Mouse (Mus musculus): ENCODE measurements around the gene Gpr35.

Gpr35 gene

DNA sequence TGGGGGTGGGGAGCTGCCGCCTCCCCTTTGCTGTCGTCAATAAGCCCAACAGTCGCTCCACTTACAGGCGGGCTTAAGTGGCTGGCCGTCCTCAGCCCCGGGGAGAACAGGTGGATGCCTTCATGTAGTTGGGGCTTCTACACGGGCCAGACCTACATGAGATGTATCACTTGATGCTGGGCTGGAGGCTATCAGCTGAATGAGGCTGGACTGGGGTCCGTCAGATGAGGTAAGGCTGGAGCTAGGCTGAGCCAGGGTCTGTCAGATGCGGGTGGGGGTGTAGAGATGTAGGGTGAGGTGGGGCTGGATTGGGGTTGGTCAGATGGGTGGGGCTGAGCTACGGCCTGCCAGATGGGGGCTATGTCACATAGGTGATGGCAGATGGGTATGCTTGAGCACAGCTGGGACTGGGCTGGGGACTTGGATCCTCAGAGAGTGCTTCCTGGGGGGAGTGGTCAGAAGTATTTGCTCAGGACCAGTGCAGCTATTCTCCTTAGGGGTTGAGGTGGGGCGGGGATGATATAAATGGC lies 28.5 kb downstream of the Gpr35 start:
- intact Hi-C loops (cut with DNase I): no loop called here

GRCm38 (mm10) chr1:92981056-92981845 lies 30.6 kb downstream of the Gpr35 start:
- intact Hi-C loops (cut with DNase I): no loop called here

GRCm38 (mm10) chr1:92982931-92983605 lies 32.4 kb downstream of the Gpr35 start:
- intact Hi-C loops (cut with DNase I): no loop called here

DNA sequence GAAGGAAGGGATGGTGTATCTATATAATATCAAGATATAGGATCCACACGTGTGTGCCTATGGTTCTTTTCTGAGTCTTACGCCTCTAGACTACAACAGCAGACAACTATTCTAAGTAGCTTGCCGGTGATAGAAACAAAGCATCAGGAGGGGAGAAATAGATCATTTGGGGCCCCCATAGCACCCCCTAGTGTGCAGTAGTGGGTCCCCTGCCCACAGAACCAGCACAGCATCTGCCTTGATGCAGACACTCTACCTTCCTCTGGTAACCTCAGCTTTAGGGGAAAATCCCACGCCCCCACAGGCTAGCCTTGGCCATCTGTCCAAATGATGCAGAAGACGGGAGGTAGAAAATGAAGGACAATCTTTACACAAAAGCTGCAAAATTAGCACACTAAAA lies 34.3 kb downstream of the Gpr35 start:
- intact Hi-C loops (cut with DNase I): no loop called here

- intact Hi-C loops (cut with DNase I): no loop called here
These were observed 38.2 kb downstream of the Gpr35 start for GRCm38 (mm10) chr1:92988894-92989293.

DNA sequence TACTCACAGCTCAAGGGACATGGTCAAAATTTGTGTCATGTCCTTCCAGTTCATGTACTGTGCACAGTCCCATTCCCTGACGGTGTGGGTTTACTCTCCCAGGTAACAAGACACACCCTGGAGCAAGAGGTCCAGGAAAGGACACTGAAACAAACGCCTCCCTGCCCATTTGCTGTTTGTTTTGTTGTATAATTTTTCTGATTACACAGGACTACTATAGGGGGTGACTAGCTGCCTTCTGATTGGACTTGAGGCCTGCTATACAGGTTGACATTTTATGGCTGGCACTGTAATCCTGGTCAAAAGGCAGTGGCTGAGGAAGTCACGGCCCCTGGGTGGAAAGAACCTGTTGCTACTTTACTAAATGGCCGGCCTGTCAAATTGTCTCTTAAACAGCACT lies 39.2 kb downstream of the Gpr35 start:
- intact Hi-C loops (cut with DNase I): no loop called here

DNA sequence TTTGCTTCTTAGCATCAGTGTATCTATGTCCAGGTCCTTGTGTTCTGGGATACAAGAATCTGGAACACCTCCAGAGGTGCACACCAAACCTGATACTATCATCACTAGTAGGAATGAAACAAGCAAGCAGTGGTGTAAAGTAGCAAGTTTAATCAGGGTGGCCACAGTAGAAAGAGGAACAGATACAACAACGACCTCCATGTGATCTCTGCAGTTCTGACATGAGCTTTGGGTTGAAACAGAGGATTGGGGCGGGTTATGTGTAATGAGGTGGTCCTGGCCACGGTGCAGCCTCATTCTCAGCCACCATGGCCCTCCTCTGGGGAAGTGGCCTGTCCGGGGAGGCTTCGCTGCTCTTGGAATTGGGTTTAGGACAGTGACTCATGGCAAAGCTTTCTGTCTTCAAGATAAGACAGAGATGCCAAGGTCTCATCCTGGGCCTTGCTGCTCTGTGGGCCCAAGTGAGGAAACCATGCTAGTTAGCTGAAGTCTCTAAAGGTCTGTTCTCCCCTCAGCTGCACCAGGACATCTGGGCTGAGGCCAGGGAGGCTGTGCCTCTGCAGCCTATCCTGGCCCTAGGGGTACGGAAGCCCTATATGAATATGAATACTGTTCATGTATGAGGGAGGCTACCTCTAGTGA lies 41.7 kb downstream of the Gpr35 start:
- intact Hi-C loops (cut with DNase I): no loop called here

DNA sequence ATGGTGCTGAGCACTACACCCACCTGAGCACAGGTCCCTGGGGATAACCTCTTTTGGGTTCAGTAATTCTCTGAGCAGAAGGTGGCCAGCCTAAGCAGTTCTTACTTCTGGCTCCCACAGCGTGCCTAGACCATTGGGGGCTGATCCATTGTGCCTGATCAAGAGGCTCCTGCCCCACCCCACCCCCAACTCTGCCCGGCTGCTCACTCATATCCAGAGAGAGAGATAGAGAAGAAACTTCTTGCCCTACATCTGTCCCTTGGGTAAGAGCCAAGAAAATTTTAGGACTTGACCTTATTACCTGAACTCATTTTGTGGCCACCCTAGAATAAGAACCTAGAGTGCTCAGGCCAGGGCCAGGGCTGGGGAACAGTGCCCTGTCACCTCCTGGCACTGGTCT lies 42.2 kb downstream of the Gpr35 start:
- intact Hi-C loops (cut with DNase I): no loop called here

DNA sequence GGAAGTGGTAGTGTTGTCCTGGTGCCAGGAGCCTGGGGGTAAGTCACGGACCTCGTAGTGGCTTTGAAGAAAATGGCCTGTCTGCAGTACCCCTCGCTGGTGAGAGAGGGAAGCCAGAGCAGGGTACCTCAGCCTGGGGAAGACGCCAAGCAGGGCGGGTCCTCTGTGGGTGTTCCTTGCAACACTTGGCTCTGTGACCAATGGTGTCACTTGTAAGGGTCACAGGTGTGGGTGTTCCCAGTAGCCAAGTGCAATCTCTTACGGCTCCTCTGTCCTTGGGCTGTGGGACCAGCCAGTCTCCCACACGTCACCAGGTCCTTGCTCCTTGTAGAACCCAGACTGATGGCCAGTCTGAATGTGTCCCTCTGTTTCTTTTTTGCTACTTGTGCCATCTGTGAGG lies 55.4 kb downstream of the Gpr35 start, which contains the start of gene Aqp12:
TSS of gene Aqp12 (plus strand) at position 274 of the 400 bp plus-strand sequence.
- intact Hi-C loops (cut with DNase I): no loop called here

- intact Hi-C loops (cut with DNase I): no loop called here
These were observed 58.5 kb downstream of the Gpr35 start for GRCm38 (mm10) chr1:93009196-93009595.

DNA sequence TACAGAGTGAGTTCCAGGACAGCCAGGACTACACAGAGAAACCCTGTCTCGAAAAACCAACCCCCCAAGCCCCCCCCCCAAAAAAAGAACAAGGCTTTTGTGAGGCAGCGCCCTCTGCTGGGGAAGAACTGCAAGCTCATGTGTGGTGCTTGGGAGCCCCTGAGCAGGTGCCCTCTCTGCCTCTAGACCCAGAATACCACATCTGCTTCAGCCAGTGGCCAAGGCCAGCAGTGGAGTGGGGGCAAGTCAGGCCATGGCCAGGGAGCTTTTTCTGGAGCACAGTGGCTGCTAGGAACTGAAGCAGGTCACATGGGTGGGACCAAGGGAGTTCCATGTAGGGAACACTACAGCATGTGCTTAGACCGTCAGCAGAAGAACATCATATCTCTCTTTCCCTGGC lies 60.1 kb downstream of the Gpr35 start:
- intact Hi-C loops (cut with DNase I): loop anchor here (2.0 kb wide), 1 partner anchor 54 kb away; no protein-coding TSS in a partner anchor

GRCm38 (mm10) chr1:93012103-93012585 lies 61.5 kb downstream of the Gpr35 start:
- intact Hi-C loops (cut with DNase I): loop anchor here (2.0 kb wide), 1 partner anchor 69 kb away; no protein-coding TSS in a partner anchor

GRCm38 (mm10) chr1:93013367-93013766 lies 62.7 kb downstream of the Gpr35 start:
- intact Hi-C loops (cut with DNase I): loop anchor here (2.0 kb wide), 1 partner anchor 67 kb away; no protein-coding TSS in a partner anchor

GRCm38 (mm10) chr1:93014460-93014859 lies 63.8 kb downstream of the Gpr35 start:
- intact Hi-C loops (cut with DNase I): no loop called here

GRCm38 (mm10) chr1:93015136-93015535 lies 64.5 kb downstream of the Gpr35 start:
- intact Hi-C loops (cut with DNase I): no loop called here

GRCm38 (mm10) chr1:93018716-93019115 lies 68.1 kb downstream of the Gpr35 start:
- intact Hi-C loops (cut with DNase I): no loop called here

DNA sequence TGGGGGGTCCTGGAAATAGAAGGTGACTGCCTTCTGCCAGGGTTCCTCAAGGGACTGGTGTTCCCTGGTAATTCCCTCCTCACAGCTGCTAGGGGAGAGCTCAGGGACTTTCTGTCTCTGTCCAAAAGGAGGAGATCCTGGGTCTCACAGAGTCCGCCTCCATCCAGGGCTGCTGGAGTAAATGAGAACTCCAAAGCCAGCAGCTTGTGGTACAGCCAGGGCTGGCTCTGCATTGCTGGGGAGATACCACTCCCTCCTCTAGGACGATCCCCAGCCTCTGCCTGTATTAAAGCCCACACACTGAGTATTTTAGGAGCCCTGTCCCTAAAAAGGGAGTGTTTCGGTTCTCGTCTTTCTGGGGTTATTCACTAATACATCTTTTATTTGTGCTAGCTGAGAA lies 69.9 kb downstream of the Gpr35 start:
- intact Hi-C loops (cut with DNase I): no loop called here

- intact Hi-C loops (cut with DNase I): no loop called here
These were observed 75.9 kb downstream of the Gpr35 start for GRCm38 (mm10) chr1:93026600-93026999.

DNA sequence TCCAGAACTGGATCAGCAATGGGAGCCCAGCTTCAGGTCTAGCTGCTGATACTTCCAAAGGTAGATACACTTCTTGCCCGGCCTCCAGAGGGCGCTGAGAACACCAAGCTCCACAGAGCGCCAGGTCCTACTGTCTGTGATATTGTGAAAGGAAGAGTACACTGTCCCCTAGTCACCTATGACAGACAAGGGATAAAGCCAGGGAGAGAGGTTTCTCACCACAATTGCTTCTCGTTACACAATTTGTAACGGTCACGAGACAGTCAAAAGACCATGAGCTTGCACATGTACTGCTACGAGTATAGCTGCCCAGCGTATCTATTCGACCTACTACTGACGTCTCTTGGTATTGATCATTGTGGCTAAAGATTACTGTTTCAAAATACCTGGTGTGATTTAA lies 78.7 kb downstream of the Gpr35 start:
- intact Hi-C loops (cut with DNase I): no loop called here

- intact Hi-C loops (cut with DNase I): no loop called here
These were observed 79.4 kb downstream of the Gpr35 start for GRCm38 (mm10) chr1:93030060-93030459.

GRCm38 (mm10) chr1:93031199-93031598 lies 80.5 kb downstream of the Gpr35 start:
- intact Hi-C loops (cut with DNase I): no loop called here

- intact Hi-C loops (cut with DNase I): no loop called here
These were observed 83.3 kb downstream of the Gpr35 start for GRCm38 (mm10) chr1:93033989-93034388.

Data from adrenal gland (tissue).